Mouse (Mus musculus): ENCODE results near the gene Cacng4. TPM values are rescaled to one million over a fixed set of nuclear protein-coding genes. Genes with fewer than 3 reads are reported as not detected.

The Cacng4 gene
- polyA plus RNA-seq, 1 experiment from 2014 or later = 1.7 TPM

DNA sequence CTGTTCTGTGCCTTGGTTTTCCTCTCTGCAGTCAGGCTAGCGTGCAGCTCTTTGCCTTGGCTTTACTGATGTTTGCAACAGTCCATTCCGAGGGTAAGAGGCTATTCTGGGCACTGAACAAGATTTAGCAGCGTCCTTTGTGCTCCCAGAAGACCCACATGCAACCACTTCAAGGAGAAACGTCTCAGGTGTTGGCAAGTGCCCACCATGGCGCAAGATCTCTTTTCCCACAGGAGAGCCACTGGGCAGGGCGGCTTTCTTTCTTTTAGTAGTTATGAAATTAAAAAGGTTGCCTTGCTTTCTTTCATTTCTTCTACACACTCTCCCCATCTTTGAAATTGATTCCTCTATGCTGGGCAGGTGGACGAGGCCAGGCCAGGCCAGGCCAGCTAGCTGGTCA lies 65.2 kb downstream of the Cacng4 start:
- H3K9ac ChIP-seq (ENCODE audit: low read depth, low read length) = no peak overlapping the region
- ATAC-seq = no peak
- H3K27ac ChIP-seq (ENCODE audit: low read depth, low read length) = no peak overlapping the region
- no peak overlapping the region for H3K4me3 ChIP-seq (ENCODE audit: low read depth, low read length)
- H3K4me2 ChIP-seq (replicated peaks; ENCODE audit: low read depth) = no peak overlapping the region
- TF ChIP-seq CTCF (IDR thresholded peaks at IDR 0.05; ENCODE audit: low read depth) = no peak
- H3K27me3 ChIP-seq (replicated peaks; ENCODE audit: control insufficient read depth, insufficient read depth, low read length) = no peaks in the 10 kb centered on the region
- 81% methylated on average over 7 of the region's 7 CpGs for WGBS
- H3K36me3 ChIP-seq (ENCODE audit: control insufficient read depth, insufficient read depth) = no peaks in the 10 kb centered on the region
- H3K9me3 ChIP-seq (ENCODE audit: control insufficient read depth) = no peaks in the 10 kb centered on the region
- H3K4me1 ChIP-seq (replicated peaks; ENCODE audit: control insufficient read depth, insufficient read depth, low read length) = no peaks in the 10 kb centered on the region

DNA sequence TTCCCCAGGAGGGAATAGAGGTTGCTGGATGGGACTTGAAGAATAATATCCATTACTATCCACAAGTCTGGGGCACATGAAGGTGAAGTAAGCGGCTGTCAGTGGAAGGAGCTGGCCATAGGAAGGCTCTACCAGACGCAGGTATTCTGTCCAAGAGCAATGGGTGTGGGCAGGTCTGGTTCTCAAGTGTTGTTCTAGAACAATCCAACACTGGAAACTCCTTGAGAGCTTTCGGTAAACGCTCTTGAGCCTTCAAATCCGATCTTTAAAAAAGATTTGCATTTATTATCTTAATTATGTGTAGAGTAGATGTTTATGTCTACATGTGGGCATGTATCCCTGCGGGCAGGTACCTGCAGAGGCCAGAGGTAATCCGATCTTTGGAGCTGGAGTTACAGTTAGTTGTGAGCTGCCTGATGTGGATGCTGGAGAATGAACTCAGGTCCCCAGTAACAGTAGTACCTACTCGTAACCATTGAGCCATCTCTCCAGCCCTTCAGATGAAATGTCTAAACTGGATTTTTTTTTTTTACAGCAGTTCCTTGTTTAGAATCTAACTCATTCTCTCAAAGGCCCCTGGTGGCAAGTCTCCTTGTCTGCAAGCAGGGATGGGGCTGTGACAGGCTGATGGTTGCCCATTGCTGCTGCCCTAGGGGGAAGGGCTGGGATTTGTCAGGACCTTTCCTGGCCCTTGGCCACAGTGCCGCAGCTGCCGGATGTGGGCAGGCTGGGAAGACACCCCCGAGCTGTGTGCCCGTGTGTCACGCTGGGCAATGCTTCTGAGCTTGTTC lies 66.1 kb downstream of the Cacng4 start:
- Histone ChIP-seq H3K4me3 (ENCODE audit: low read depth, low read length) (no peak overlapping the region), H3K4me2 (replicated peaks; ENCODE audit: low read depth) (no peak overlapping the region), H3K9me3 (ENCODE audit: control insufficient read depth) (no peaks in the 10 kb centered on the region), H3K36me3 (ENCODE audit: control insufficient read depth, insufficient read depth) (no peaks in the 10 kb centered on the region), H3K9ac (ENCODE audit: low read depth, low read length) (no peak overlapping the region), H3K4me1 (replicated peaks; ENCODE audit: control insufficient read depth, insufficient read depth, low read length) (no peaks in the 10 kb centered on the region), H3K27ac (ENCODE audit: low read depth, low read length) (no peak overlapping the region), H3K27me3 (replicated peaks; ENCODE audit: control insufficient read depth, insufficient read depth, low read length) (no peaks in the 10 kb centered on the region)
- no peak for ATAC-seq
- no peak for TF ChIP-seq CTCF (IDR thresholded peaks at IDR 0.05; ENCODE audit: low read depth)
- 77% methylated on average over 13 of the region's 13 CpGs for WGBS

DNA sequence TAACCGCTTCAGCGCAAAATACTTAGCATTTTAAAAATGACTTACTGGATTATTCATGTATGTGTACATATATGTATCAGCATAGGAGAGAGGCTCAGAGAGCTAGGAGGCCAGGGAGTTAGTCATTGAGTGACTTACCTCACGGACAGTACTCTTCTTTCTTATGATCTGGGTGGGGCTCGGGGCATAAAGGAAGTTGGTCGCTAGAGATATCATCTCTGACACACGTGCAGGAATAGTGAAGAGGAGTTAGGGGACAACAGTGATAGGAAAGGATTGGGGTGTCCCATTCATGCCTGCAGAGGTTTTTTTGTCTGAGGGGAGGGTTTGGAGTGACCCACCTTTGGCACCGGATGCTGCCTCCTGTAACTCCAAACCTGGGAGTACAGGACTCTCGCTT lies 69.8 kb downstream of the Cacng4 start:
- no peak overlapping the region for H3K9ac ChIP-seq (ENCODE audit: low read depth, low read length)
- no peak overlapping the region for H3K27ac ChIP-seq (ENCODE audit: low read depth, low read length)
- H3K27me3 ChIP-seq (replicated peaks; ENCODE audit: control insufficient read depth, insufficient read depth, low read length) = no peaks in the 10 kb centered on the region; the same call in 1 of the 2 replicates
- no peak for ATAC-seq
- no peaks in the 10 kb centered on the region for H3K36me3 ChIP-seq (ENCODE audit: control insufficient read depth, insufficient read depth)
- no peaks in the 10 kb centered on the region for H3K9me3 ChIP-seq (ENCODE audit: control insufficient read depth)
- no peaks in the 10 kb centered on the region for H3K4me1 ChIP-seq (replicated peaks; ENCODE audit: control insufficient read depth, insufficient read depth, low read length)
- no peak for TF ChIP-seq CTCF (IDR thresholded peaks at IDR 0.05; ENCODE audit: low read depth)
- H3K4me2 ChIP-seq (replicated peaks; ENCODE audit: low read depth) = no peak overlapping the region
- 78% methylated on average over 8 of the region's 8 CpGs for WGBS
- no peak overlapping the region for H3K4me3 ChIP-seq (ENCODE audit: low read depth, low read length)

DNA sequence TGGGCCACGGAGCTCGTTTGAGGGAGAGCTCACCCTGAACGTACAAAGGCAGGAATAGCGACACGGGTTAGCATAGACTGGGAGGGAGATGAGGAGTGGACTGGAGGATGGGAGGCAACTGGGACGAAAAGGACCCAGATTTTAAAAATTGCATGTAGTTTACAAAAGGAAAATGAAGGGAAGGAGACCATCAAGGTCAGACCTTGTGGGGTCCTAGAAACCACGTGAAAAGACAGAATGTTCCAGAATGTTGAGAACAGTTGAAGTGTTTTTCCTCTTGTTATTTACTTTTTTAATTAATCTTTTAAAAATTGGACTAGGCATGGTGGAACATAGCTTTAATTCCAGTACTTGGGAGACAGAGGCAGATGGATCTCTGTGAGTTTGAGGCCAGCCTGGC lies 73.3 kb downstream of the Cacng4 start:
- Histone ChIP-seq H3K9ac (ENCODE audit: low read depth, low read length) (no peak overlapping the region), H3K4me2 (replicated peaks; ENCODE audit: low read depth) (no peak overlapping the region), H3K9me3 (ENCODE audit: control insufficient read depth) (no peaks in the 10 kb centered on the region), H3K4me1 (replicated peaks; ENCODE audit: control insufficient read depth, insufficient read depth, low read length) (no peaks in the 10 kb centered on the region), H3K27ac (ENCODE audit: low read depth, low read length) (no peak overlapping the region), H3K27me3 (replicated peaks; ENCODE audit: control insufficient read depth, insufficient read depth, low read length) (no peaks in the 10 kb centered on the region; the same call in 1 of the 2 replicates), H3K4me3 (ENCODE audit: low read depth, low read length) (no peak overlapping the region), H3K36me3 (ENCODE audit: control insufficient read depth, insufficient read depth) (no peaks in the 10 kb centered on the region)
- no peak for TF ChIP-seq CTCF (IDR thresholded peaks at IDR 0.05; ENCODE audit: low read depth)
- ATAC-seq = no peak
- 81% methylated on average over 7 of the region's 7 CpGs for WGBS

DNA sequence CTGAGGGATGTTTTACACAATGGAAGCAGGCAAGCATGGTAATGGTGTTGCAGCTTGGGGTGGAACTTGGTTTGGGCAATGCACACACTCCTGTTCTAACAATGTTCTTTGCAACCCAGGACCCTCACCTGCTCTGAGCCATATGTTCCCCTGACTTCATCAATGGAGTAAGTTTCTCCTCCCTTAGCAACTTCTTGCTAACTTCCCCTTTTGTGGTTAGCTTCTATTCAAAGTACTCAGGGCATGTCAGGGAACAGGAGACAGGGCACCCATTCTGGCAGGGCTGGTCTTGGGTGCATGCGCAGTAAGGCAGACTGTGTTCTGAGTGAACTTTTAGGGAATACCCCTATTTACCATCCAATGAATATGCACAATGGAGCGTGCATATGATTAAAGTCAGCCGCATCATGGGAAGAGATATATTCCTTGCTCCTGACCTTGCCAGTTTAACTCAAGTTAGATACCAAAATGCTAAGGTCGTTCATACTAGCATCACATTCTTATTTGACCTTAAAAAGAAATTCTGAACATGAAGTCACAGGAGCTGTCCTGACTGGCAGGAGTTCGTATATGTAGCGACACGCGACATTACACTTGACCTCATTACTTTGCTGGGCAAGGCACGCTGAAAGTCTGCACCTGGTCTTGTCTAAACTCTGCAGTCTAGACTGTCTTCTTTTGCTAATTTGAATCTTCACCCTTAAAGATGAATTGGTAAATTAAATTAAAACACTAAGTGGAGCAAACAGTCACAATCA lies 73.9 kb downstream of the Cacng4 start:
- Histone ChIP-seq H3K36me3 (ENCODE audit: control insufficient read depth, insufficient read depth) (no peaks in the 10 kb centered on the region), H3K4me2 (replicated peaks; ENCODE audit: low read depth) (no peak overlapping the region), H3K27ac (ENCODE audit: low read depth, low read length) (no peak overlapping the region), H3K4me1 (replicated peaks; ENCODE audit: control insufficient read depth, insufficient read depth, low read length) (no peaks in the 10 kb centered on the region), H3K9ac (ENCODE audit: low read depth, low read length) (no peak overlapping the region), H3K4me3 (ENCODE audit: low read depth, low read length) (no peak overlapping the region), H3K27me3 (replicated peaks; ENCODE audit: control insufficient read depth, insufficient read depth, low read length) (no peaks in the 10 kb centered on the region; the same call in 1 of the 2 replicates), H3K9me3 (ENCODE audit: control insufficient read depth) (no peaks in the 10 kb centered on the region)
- TF ChIP-seq CTCF (IDR thresholded peaks at IDR 0.05; ENCODE audit: low read depth) = no peak
- WGBS = 87% methylated on average over 9 of the region's 9 CpGs
- ATAC-seq = no peak

DNA sequence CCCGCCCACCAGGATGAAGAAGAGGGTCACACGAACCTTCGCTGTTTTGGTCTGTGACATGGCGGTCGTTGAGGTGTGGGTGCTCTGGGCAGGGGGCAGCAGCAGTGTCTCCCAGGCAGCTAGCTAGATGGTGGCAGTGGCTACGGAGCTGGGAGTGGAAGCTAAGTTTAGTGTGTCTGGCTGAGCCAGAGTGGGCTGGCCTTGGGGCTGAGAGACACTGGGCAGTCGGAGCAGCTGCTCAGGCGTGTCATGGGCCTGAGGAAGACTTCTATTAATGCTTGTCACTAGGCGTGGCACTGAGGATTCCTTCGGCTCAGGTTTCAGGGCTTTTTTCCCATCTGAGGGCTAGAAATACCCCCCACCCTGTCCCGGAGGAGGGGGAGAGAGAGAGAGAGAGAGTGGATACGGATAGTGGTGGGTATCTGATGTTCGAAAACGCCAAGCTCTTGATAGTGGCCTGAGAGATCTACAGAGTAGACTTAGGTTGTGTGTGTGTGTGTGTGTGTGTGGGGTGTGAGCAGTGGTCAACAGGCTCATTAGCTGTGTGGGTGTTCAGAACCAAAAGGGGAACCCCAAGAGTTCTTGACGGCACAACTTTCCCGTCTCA lies 77.9 kb downstream of the Cacng4 start, which contains the start of gene Cacng1:
Gene Cacng1, minus strand, starts transcription at position 191 of the 607 bp plus-strand sequence.
- Histone ChIP-seq H3K4me1 (replicated peaks; ENCODE audit: control insufficient read depth, insufficient read depth, low read length) (no peaks in the 10 kb centered on the region), H3K27me3 (replicated peaks; ENCODE audit: control insufficient read depth, insufficient read depth, low read length) (no peaks in the 10 kb centered on the region; the same call in 1 of the 2 replicates), H3K36me3 (ENCODE audit: control insufficient read depth, insufficient read depth) (no peaks in the 10 kb centered on the region), H3K4me2 (replicated peaks; ENCODE audit: low read depth) (no peak within 1 kb of the TSS), H3K9ac (ENCODE audit: low read depth, low read length) (no peak within 1 kb of the TSS), H3K4me3 (ENCODE audit: low read depth, low read length) (no peak within 1 kb of the TSS), H3K27ac (ENCODE audit: low read depth, low read length) (no peak within 1 kb of the TSS), H3K9me3 (ENCODE audit: control insufficient read depth) (no peaks in the 10 kb centered on the region)
- ATAC-seq = no peak
- 76% methylated on average over 16 of the region's 16 CpGs for WGBS
- TF ChIP-seq CTCF (IDR thresholded peaks at IDR 0.05; ENCODE audit: low read depth) = no peak
